Mouse (Mus musculus) kidney, adult 2 months (tissue): ENCODE data around the gene Cep89. TPM values are rescaled to one million over a fixed set of nuclear protein-coding genes. Genes with fewer than 3 reads are reported as not detected.
A peak's percentile ranks its signal among the peaks of the same experiment; 100 is the strongest.

ENCODE experiments used
- DNase-seq: peaks from one replicate; pipeline ENCODE4 v3.0.0; 2021
- H3K27ac ChIP-seq: fragments of 200-500 bp; 2 replicates; pipeline ENCODE4 v1.5.1; 2012; ENCODE audit warnings: low read depth, low read length, control low read depth, inconsistent platforms; ENCODE audit not compliant: insufficient read depth
- H3K27me3 ChIP-seq: fragments of 200-500 bp; replicated peaks from 2 replicates; pipeline ENCODE4 v1.6.1; 2012; ENCODE audit warnings: mild to moderate bottlenecking, moderate library complexity, low read length, inconsistent platforms; ENCODE audit not compliant: control insufficient read depth, insufficient read depth
- H3K36me3 ChIP-seq: fragments of 200-500 bp; 2 replicates; pipeline ENCODE4 v1.6.1; 2012; ENCODE audit warnings: mild to moderate bottlenecking, moderate library complexity, low read length, inconsistent platforms; ENCODE audit not compliant: control insufficient read depth, insufficient read depth
- H3K4me1 ChIP-seq: fragments of 200-500 bp; 2 replicates; pipeline ENCODE4 v1.6.1; 2011; ENCODE audit warnings: low read length; ENCODE audit not compliant: control insufficient read depth, insufficient read depth
- H3K4me3 ChIP-seq: fragments of 200-500 bp; 2 replicates; pipeline ENCODE4 v1.5.1; 2011; ENCODE audit warnings: mild to moderate bottlenecking, low read depth, low read length, control low read depth; ENCODE audit not compliant: insufficient read depth
- CTCF ChIP-seq: fragments of 200-500 bp; conservative IDR thresholded peaks from 2 replicates; pipeline ENCODE4 v1.5.1; 2011; ENCODE audit warnings: low read depth, mild to moderate bottlenecking, control low read depth, low read length, moderate library complexity, mixed read lengths; ENCODE audit not compliant: insufficient read depth, insufficient read length
- POLR2A ChIP-seq: fragments of 200-500 bp; IDR thresholded peaks from one replicate; pipeline ENCODE4 v1.6.1; 2011; ENCODE audit warnings: low read depth, low read length, control low read depth
- WGBS: fragments of 180-500 bp; shearing (Covaris S2); methylation state at CpG from one replicate; pipeline ENCODE4 v1.1.7; 2018; 5-methylcytosine and 5-hydroxymethylcytosine counted together
- polyA plus RNA-seq: library from polyadenylated mRNA; depleted of rRNA; stranded (reverse); fragments of >200 nt; gene quantifications from 2 replicates; pipeline ENCODE4 v1.2.3, GENCODE M21; 2012; rRNA removed

Cep89 gene
- 24.4 and 29.5 TPM in 2 replicates for polyA plus RNA-seq

DNA sequence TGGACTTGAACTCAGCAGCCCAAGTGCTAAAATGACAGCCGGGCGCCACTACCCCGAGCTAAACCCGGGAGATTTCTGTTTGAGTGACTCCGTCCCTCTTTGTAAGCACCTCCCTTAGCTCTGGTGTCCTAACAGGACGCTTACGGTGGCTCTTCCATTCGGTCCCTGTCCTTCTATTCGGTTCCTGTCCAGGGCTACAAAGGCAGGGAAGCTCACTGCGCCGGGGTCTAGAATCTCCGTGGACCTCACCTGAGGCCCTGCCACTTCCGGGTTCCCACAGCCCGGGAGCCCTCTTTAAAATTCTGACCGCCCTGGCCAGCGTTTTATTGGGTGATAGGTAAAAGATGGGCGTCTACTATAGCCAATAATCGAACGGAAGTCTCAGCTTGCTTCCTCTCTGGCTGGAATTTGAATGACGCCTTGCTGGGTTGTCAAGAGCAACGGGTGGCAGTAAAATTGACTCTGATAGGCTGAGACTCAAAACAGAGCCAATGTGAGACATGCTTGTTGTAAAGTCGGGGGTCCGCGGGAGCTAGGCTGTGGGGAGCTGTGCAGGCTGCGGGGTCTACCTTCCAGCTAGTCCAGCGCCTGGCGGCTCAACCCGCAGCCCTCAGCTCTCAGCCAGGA, at the start of gene Cep89, which contains the start of gene Faap24:
Cep89 (plus strand) TSS at position 494 of the 627 bp plus-strand sequence.
Faap24 (minus strand) TSS at position 295 of the 627 bp plus-strand sequence.
- Histone ChIP-seq H3K36me3 (peaks cover 1% of the 10 kb centered on the region; the same call in 1 of the 2 replicates), H3K4me1 (peaks cover 2% of the 10 kb centered on the region; the same call in 1 of the 2 replicates), H3K4me3 (peak within 1 kb of the TSS; percentile 75), H3K27me3 (no peaks in the 10 kb centered on the region), H3K27ac (no peak within 1 kb of the TSS)
- TF ChIP-seq CTCF (no peak), POLR2A (peak; percentile 21)
- under 1% methylated on average over 28 of the region's 28 CpGs for WGBS
- DNase-seq: peak; percentile 99

DNA sequence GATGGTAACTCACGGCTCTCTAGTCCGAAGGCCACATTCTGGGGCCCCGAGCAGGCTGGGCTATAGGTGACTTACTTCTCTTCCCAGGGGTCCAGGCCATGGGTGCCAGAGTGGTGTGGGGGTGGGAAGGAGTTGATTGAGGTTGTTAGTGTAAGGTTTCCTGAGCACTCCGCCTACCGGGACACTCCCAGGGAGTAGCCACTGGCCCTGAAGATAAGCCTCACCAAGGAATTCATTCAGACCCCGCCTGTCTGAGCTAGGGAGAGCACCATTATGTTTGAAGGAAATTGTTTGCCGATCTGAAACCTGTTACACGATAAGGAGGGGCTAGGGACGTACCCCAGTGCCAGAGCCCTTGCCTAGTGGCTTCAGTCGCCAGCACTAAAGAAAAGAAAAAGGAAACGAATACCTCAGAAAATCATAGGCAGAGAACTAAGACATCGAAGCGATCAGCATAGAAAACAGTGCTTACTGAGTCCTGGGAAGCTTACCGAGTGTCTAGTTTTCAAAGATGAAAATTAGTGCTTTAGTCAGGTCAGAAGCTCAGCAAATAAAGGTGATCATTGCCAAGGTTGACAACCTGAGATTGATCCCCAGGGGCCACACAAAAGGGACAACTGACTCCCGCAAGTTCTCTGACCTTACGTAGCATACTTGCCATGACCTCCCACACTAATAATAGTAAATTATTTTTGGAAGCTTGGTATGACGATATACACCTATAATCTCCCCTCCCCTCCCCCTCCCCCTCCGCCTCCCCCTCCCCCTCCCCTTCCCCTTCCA, 48.7 kb upstream of the Cep89 start:
- Histone ChIP-seq H3K27ac (no peak overlapping the region), H3K36me3 (no peaks in the 10 kb centered on the region), H3K4me3 (no peak overlapping the region), H3K4me1 (peaks cover 7% of the 10 kb centered on the region; the same call in 1 of the 2 replicates), H3K27me3 (no peaks in the 10 kb centered on the region)
- 66% methylated on average over 17 of the region's 18 CpGs for WGBS
- TF ChIP-seq POLR2A (no peak), CTCF (no peak)
- DNase-seq: no peak

DNA sequence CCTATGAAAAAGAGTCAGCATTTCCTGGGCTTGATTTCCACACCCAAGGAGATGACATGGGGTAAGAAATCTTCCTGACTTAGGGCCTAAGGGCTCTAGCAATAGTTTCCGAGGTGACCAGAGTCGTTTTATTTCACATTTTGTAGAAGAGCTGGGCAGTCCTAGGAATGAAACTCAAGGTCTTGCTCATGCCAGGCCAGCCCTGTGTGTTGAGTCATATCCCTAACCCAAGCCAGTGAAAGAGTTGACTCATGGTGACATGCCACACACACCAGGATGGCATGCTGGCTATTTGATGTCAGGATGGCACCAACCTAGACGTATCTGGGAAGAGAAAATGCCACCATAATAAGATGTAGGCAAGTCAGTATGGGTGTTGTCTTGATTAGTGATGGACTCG, 47.8 kb upstream of the Cep89 start:
- no peak overlapping the region for H3K27ac ChIP-seq
- no peak for DNase-seq

GRCm38 (mm10) chr7:35349886-35350684, 46.8 kb upstream of the Cep89 start:
- 0 out of 2 replicates have a peak overlapping the region, but pooled peaks have one; percentile 39 for H3K27ac ChIP-seq
- TF ChIP-seq POLR2A: no peak
- TF ChIP-seq CTCF: no peak
- no peaks in the 10 kb centered on the region for H3K36me3 ChIP-seq

More for the DNA sequence above, 47.8 kb upstream of the Cep89 start:
- H3K4me3 ChIP-seq: no peak overlapping the region
- WGBS: 82% methylated on average over 4 of the region's 4 CpGs
- TF ChIP-seq CTCF (no peak), POLR2A (no peak)
- H3K27me3 ChIP-seq: no peaks in the 10 kb centered on the region
- no peaks in the 10 kb centered on the region for H3K36me3 ChIP-seq
- peaks cover 7% of the 10 kb centered on the region; the same call in 1 of the 2 replicates for H3K4me1 ChIP-seq

GRCm38 (mm10) chr7:35351155-35351554, 45.7 kb upstream of the Cep89 start:
- Histone ChIP-seq H3K4me1 (peaks cover 21% of the 10 kb centered on the region; the same call in 1 of the 2 replicates), H3K27me3 (no peaks in the 10 kb centered on the region), H3K36me3 (no peaks in the 10 kb centered on the region), H3K4me3 (no peak overlapping the region), H3K27ac (no peak overlapping the region)
- DNase-seq: no peak
- WGBS: 87% methylated on average over 3 of the region's 3 CpGs
- TF ChIP-seq POLR2A: no peak
- TF ChIP-seq CTCF: no peak

More at GRCm38 (mm10) chr7:35349886-35350684, 46.8 kb upstream of the Cep89 start:
- peaks cover 12% of the 10 kb centered on the region; the same call in 1 of the 2 replicates for H3K4me1 ChIP-seq
- H3K27me3 ChIP-seq: no peaks in the 10 kb centered on the region
- WGBS: 60% methylated on average over 8 of the region's 8 CpGs
- H3K4me3 ChIP-seq: no peak overlapping the region
- DNase-seq: peak; percentile 76

DNA sequence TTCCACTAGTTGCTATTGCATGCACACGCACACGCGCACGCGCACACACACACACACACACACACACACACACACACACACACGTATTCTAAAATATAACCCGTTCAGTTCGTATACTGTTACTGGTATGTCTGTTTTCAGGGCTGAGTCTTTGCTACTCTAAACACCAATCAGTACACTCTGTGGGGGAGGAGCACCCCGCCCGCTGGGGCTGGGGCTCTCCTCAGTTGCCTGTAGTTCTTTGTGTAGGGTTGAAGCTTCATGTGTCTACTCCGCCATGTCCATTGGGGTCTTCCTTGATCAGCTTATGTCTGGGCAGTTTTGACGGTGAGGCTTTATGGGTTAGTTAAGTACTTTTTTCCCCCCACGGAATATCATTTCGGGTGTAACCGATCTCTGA, 43.5 kb upstream of the Cep89 start:
- 93% methylated on average over 15 of the region's 15 CpGs for WGBS
- Histone ChIP-seq H3K4me1 (peaks cover 22% of the 10 kb centered on the region; the same call in 1 of the 2 replicates), H3K27ac (no peak overlapping the region), H3K4me3 (no peak overlapping the region), H3K36me3 (no peaks in the 10 kb centered on the region), H3K27me3 (no peaks in the 10 kb centered on the region)
- TF ChIP-seq POLR2A (no peak), CTCF (no peak)
- DNase-seq: no peak
